In the genomic region with DNA sequence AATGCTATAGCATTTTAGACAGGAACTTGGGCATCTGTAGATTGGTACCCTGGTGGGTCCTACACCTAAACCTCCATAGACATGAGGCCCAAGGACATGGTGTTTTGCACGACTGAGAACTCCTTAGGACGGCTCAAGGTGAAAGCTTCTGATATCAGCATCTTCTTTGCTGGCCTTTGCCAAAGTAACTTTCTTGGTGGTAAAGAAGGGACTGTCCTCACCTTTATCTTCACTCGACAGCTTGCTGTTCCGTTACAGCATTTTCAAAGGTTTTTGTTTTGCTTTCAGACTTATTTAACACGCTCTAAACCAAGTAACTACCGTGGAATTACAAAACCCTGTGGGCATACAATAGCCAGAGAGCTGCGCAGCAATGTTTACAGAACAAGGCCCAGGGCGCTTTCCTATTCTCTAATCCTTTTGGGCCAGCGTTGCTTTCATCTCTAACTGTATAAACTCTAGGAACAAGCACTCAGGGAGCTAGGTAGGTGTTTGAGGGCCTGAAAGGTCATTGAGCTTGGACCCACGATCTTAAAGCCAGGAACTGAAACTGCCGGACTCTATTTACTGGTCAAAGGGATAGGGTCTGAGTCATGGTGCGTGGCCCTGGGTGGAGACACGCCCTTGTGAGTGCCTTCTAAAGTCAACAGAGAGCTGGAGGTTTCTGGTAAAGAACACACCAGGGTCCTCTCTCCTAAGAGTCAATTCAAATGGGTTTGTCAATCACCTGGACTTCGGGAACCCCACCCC, we compare ENCODE assay signal across 13 mouse cellular contexts. TPM values are rescaled to one million over a fixed set of nuclear protein-coding genes. Genes with fewer than 3 reads are reported as not detected.
DNase-seq lines count a peak whose midpoint lies in the region; ATAC-seq lines count a peak whose summit lies in the region.
"Had no signal": no experiment of that assay in that cellular context is flagged by ENCODE, and none has a peak within 500 bp of the region (broad histone marks: within the 10 kb centered on the region; RNA-seq: fewer than 3 reads in every experiment).

No protein-coding gene starts in this region.

- peaks cover 33% of the 10 kb centered on the region for H3K4me1 ChIP-seq in liver, embryonic 13.5 days (replicated peaks)
- H3K4me1 ChIP-seq: hindbrain, embryonic 13.5 days had no signal

- 42% methylated on average over 14 of the region's 14 CpGs for WGBS in liver, embryonic 13.5 days (ENCODE audit: insufficient replicate concordance)

- peak overlapping the region; percentile 38 for H3K4me2 ChIP-seq in liver, embryonic 13.5 days
- H3K4me2 ChIP-seq: hindbrain, embryonic 13.5 days had no signal

- DNase-seq in adrenal gland, adult 2 months = peak; percentile 49
- no peak for DNase-seq in adrenal gland, postnatal 10 days
- DNase-seq in c-Kit-positive CD71-positive TER-119-positive erythroid progenitor cells, embryonic 14.5 days (ENCODE audit: low spot score) = peak; percentile 48
- peak; percentile 27 for DNase-seq in liver, embryonic 13.5 days
- peak; percentile 17 to 52 for DNase-seq in spleen, postnatal 36 days (ENCODE audit: low spot score in 2 of 2)
- no peak for DNase-seq in cerebellum, adult 18-20 months
- no peak for DNase-seq in cerebellum, postnatal 25 days
- DNase-seq in cerebellum, postnatal 14 days = no peak
- DNase-seq: cerebellum, adult 2 months; gastrocnemius, postnatal 14 days; kidney, postnatal 4 days had no signal

- H3K36me3 ChIP-seq in liver, embryonic 13.5 days = no peaks in the 10 kb centered on the region

- no peaks in the 10 kb centered on the region for H3K27me3 ChIP-seq in liver, embryonic 13.5 days
- H3K27me3 ChIP-seq: hindbrain, embryonic 13.5 days had no signal

- peak; percentile 87 for ATAC-seq in liver, embryonic 13.5 days (ENCODE audit: low read depth)

- peak overlapping the region; percentile 79 for H3K27ac ChIP-seq in liver, embryonic 13.5 days
- H3K27ac ChIP-seq: hindbrain, embryonic 13.5 days had no signal

- peak overlapping the region; percentile 22; the same call in 1 of the 2 replicates for H3K9ac ChIP-seq in liver, embryonic 13.5 days
- H3K9ac ChIP-seq: hindbrain, embryonic 13.5 days had no signal

- no peak overlapping the region for H3K4me3 ChIP-seq in liver, embryonic 13.5 days (replicated peaks)
- H3K4me3 ChIP-seq: erythroblast, embryonic 14.5 days; hindbrain, embryonic 13.5 days had no signal

- H3K9me3 ChIP-seq in liver, embryonic 13.5 days (replicated peaks) = no peaks in the 10 kb centered on the region
- H3K9me3 ChIP-seq: hindbrain, embryonic 13.5 days had no signal

RNA-seq across cellular contexts. Expression of gene Txndc2, which starts 21.5 kb away (rescaled TPM):
- 10 to 100 TPM; 12.8 to 40.9 TPM for total RNA-seq in adrenal gland, adult 2 months (2021)
- 0.19 and 0.61 TPM in 2 replicates for polyA plus RNA-seq in adrenal gland, adult 2 months (2012; rRNA removed)
- 10 to 100 TPM in 1 of 2 experiments, 1 to 10 TPM in 1; 7.6 to 13.2 TPM for total RNA-seq in adrenal gland, postnatal 10 days (2021)
- not detected in 2 replicates for polyA plus RNA-seq in liver, embryonic 13.5 days (2015; fragmentation: Nextera tagmentation; extraction: Ambion mirVana)
- total RNA-seq: gastrocnemius, postnatal 14 days had no signal
- polyA plus RNA-seq: erythroblast, embryonic 14.5 days had no signal

RNA-seq across cellular contexts. Expression of gene Vapa, which starts 50.1 kb away (rescaled TPM):
- total RNA-seq in adrenal gland, adult 2 months (2021) = 100 to 1,000 TPM; 131 to 211 TPM
- 122 and 133 TPM in 2 replicates for polyA plus RNA-seq in adrenal gland, adult 2 months (2012; rRNA removed)
- 100 to 1,000 TPM; 108 to 115 TPM for total RNA-seq in adrenal gland, postnatal 10 days (2021)
- 76.8 and 91.4 TPM in 2 replicates for polyA plus RNA-seq in liver, embryonic 13.5 days (2015; fragmentation: Nextera tagmentation; extraction: Ambion mirVana)

Comparison
In these comparisons a context has a peak if more than half of its experiments do, and no peak if none do; other contexts are left out.
1. DNase-seq: peak in adrenal gland, adult 2 months (single experiment), c-Kit-positive CD71-positive TER-119-positive erythroid progenitor cells, embryonic 14.5 days (single experiment), liver, embryonic 13.5 days (single experiment) and spleen, postnatal 36 days (2 of 2); none in adrenal gland, postnatal 10 days (single experiment), cerebellum, adult 18-20 months (0 of 2), cerebellum, postnatal 25 days (0 of 2) and cerebellum, postnatal 14 days (0 of 2).